Mouse (Mus musculus): ENCODE measurements around the gene Ccdc144b. TPM values are rescaled to one million over a fixed set of nuclear protein-coding genes. Genes with fewer than 3 reads are reported as not detected.

The Ccdc144b gene
- total RNA-seq, 2 experiments from 2014 or later: not detected

GRCm38 (mm10) chr3:35964928-35965327 is 88.4 kb downstream of the Ccdc144b start:
- intact Hi-C loops (cut with DNase I): loop anchor here (5.0 kb wide), 1 partner anchor 273 kb away; no protein-coding TSS in a partner anchor
- no peak for DNase-seq

GRCm38 (mm10) chr3:35963921-35964320 is 89.4 kb downstream of the Ccdc144b start:
- intact Hi-C loops (cut with DNase I): loop anchor here (5.0 kb wide), 1 partner anchor 272 kb away; no protein-coding TSS in a partner anchor
- DNase-seq: no peak

- intact Hi-C loops (cut with DNase I): loop anchor here (5.0 kb wide), 1 partner anchor 271 kb away; no protein-coding TSS in a partner anchor
- no peak for DNase-seq
These were observed 89.9 kb downstream of the Ccdc144b start for GRCm38 (mm10) chr3:35963401-35963800.

- intact Hi-C loops (cut with DNase I): loop anchor here (5.0 kb wide), 1 partner anchor 271 kb away; no protein-coding TSS in a partner anchor
- no peak for DNase-seq
These were observed 90.4 kb downstream of the Ccdc144b start for GRCm38 (mm10) chr3:35962967-35963366.

Other genes with a start within 250 kb of the Ccdc144b start
- gene Dcun1d1, start 116.1 kb downstream of the Ccdc144b start, total RNA-seq (2021): 10 to 100 TPM; 67.6 to 68.3 TPM
- gene Mccc1, start 52.9 kb downstream of the Ccdc144b start, total RNA-seq (2021): 10 to 100 TPM; 45.5 to 49.9 TPM
- 10 to 100 TPM; 57.4 to 58.4 TPM for gene Acad9, start 12.4 kb upstream of the Ccdc144b start, total RNA-seq (2021)
- gene D3Ertd254e, start 97.5 kb upstream of the Ccdc144b start, total RNA-seq (2021): 1 to 10 TPM; 5.5 to 6.3 TPM
- gene Qrfpr, start 168.8 kb upstream of the Ccdc144b start, total RNA-seq (2021): not detected